Mouse (Mus musculus): ENCODE results near the gene Olfr1357.

Gene Olfr1357

DNA sequence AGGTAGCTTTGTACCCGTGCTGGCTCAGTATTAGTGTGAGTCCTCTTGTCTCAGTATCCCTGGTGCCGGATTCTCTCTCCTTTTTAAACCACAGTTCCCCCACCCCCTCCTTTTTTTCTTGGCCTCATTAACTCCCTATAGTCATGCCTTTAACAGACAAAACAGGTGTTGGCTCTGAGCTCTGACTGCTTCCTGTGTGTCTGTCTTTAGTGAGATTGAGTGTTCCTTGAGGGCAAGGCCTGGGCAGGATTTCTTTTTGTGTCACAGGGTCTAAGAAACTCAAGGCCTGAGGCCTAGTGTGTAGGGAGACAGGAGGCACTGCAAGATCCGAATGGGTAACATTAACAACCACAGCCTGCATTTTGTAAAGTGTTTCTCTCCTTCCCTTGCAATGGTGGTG is 39.7 kb downstream of the Olfr1357 start:
- DNase-seq, result no peak

DNA sequence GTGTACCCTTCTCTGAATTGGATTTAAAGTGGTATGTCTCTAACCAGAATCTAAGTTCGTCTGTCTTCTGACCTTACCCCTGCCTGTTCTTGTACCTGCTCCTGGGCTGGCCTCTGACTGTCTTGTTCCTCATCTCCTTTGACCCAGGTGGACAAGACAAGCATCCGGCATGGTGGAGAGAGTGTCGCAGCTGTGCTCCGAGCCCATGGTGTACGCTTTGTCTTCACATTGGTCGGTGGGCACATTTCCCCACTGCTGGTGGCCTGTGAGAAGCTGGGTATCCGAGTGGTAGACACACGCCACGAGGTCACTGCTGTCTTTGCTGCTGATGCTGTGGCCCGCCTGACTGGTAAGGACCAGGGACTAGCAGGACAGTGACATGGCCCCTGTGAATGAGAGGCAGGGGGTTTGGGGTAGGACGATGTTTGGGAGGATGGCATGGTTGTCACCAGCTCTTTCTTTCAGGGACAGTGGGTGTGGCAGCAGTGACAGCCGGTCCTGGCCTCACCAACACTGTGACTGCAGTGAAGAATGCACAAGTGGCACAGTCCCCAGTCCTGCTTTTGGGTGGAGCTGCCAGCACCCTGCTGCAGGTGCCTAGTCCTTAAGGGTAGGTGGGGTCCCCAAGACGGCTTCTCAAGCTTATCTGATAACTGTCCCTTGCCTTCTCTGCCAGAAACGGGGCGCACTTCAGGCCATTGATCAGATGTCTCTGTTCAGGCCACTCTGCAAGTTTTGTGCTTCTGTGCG is 41.3 kb downstream of the Olfr1357 start:
- peak; percentile 34 to 47 for DNase-seq

DNA sequence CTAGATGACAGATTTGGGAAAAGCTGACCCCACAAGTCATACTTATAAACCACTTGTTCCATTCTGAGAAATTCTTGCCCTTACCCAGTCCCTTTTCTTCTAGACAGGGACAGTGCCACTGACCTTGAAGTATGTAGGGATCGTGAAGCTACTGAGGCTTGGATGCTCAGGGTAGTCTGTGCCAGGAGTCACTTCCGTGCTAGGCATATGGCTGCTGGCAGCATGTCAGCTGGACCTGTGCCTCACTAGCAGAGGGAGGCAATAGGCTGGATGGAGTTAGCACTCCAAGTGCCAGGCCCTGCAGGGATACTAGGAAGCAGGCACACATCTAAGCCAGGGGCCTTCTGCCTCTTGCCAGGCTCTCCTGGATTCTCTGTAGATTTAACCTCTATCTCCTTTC is 42.2 kb downstream of the Olfr1357 start:
- peak; percentile 99 for DNase-seq

DNA sequence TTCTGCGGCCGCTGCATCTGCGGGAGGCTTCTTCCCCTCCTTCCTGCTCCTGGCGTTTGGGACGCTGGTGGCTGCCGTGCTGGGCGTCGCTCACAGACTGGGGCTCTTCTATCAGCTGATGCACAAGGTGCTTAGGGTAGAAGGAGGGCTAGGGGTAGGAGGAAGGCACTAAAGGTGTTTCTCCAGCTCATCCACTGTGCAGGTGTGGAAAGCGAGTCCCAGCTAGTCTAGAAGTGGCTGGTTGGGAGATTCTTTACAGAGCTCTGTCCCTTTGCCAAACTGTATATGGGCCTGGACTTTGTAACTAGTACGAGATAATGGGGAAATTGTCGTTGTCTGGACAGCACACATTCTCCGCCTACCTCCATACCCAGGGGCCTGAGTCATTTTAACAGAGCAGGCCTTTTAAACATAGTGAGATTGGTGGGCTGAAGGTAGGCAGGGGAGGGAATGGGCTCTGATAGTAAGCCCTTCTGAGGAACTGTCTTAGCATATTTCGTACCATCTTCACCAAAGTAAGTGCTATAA is 42.7 kb downstream of the Olfr1357 start:
- DNase-seq, result no peak

DNA sequence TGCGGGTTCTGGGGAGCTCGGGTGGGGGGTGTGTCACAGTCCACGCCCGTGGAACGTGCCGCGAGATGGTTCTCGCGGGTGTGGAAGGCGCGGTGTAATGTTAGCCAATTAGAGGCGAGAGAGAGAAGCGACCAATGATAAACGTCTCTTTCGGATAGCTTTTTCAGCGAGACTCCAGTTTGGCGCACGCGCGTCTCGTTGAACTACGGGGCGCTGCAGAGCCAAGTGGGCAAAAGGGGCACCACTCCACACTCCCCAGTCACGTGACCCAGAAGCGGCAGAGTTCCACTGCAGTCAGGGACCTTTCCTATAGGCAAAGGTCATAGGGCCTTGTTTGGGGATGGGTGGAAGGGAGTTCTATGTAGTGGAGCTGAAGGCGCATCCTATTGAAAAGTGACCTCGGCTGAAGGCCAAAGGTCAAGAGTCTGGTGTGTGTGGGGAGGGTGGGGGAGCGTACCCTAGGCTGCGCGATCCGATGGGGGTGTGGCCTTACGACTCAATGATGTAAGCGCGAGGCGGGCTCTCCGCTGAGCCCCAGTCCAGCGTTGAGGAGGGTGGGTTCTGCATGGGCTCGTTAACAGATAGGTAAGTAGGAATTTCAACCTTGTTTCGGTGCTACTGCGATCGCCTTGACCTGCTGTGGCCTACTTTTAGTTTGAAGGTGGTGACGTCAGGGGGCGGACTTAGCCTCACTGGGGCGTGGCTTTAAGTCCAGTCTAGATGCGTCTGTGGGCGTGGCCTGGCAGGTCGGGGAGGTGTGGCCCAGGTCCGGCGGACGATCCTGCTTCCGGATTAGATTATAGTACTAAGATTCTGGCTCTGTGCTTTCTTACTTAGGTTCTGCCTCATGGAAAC is 43.4 kb downstream of the Olfr1357 start, which contains the start of gene Ilvbl:
Ilvbl (plus strand) TSS at position 97 of the 855 bp plus-strand sequence.
- DNase-seq, result peak; percentile 95 to 96

DNA sequence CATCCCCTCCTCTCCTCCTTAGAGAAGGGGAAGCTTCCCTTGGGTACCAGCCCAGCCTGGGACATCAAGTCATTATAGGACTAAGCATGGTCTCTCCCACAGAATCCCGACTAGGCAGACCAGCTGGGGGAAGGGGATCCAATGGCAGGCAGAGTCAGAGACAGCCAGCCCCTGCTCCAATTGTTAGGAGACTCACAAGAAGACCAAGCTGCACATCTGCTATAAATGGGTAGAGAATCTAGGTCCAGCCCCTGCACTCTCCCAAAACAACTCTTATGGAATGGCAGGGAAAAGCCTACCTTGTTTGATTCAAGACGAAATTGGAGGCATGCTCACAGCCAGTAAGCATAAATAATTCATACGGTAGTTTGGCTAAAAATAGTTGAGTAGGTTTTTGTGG is 44.6 kb downstream of the Olfr1357 start:
- peak in 1 of 2 experiments; percentile 5 for DNase-seq

DNA sequence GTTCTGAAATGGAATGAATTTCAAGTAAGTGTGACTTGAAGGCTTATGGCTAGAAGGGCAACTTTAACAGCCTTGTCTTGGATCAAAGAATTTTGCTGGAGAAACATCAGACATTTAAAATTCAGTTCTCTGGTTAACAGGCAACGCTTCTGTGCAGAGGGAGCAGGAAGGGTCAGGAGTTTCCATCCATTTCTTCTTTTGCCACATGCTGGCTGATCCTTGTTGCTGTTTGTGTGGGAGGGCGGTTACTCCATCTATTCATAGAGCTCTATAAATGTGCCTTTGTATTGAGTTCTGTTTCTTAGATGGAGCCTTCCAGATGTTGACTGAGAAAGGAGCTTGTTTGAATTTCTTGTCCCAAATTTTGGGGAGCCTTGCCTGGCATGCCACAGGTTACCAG is 47.0 kb downstream of the Olfr1357 start:
- DNase-seq, result no peak

DNA sequence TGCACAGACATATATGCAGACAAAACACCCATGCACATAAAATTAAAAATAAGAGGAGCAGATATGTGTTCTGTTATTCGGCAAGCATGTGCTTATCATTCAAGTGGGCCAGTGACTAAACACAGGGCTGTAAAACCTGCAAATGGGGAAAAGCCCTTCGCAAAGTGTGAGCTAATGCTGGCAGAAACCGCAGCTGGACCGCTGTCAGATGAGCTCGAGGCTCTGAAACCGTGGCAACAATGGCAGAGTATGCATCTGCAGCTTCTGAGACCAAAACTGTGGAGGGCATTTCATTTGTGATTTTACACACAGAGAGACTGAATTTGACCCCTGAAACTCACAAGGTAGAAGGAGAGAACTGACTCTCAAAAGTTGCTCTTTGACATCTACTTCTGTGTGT is 47.5 kb downstream of the Olfr1357 start:
- no peak for DNase-seq

DNA sequence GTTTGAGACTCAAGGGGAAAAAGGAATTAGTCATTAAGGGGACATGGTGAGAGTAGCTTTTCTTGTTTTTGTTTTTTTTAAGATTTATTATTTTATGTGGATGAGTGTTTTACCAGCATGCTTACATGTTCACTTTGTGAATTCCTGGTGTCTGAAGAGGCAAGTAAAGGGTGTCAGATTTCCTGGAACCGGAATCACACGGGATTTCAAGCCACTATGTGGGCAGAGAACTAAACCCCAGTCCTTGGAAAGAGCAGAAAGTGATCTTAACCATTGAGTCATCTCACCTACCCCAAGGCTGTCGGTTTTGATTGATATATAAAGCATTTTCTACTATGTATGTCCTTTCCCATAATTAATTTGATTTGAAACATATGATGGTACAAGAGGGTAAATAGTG is 48.2 kb downstream of the Olfr1357 start:
- no peak for DNase-seq

DNA sequence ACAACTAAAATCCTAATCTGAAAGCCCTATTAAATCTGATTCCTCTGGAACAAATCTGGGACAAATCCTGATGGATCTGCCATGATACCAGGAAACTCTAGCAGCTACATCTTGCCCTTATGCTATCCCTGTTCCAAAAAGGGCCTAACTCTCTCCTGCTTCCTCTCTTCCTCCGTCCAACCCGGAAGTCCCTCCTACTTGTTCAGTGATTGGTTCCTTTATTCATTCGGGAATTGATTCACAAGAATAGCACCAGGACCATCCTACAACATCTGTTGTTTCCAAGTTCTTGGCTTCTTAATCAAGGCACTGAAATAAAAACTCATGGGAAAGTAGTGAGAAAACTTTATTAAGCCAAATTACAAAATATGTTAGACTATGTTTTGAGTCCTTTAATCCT is 48.7 kb downstream of the Olfr1357 start:
- DNase-seq, result no peak

DNA sequence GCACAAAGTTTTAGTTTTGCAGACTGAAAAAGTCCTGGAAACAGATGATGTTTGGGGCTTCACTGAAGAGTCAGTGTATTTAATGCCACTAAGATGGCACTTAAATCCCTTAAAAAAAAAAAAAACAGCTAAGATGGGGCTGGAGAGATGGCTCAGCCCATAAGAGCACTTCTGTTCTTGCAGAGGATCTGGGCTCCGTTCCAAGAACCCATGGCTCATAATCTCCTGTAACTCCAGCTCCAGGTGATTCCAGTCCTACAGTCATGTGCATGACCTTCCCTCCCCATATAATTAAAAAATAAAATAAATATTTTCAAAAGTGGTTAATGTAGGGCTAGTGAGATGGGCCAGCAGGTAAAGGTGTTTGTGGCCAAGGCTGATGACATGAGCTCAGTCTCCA is 52.8 kb downstream of the Olfr1357 start:
- DNase-seq, result no peak

All from cerebellum, postnatal 14 days (tissue).